7 mouse cellular contexts compared by ENCODE assay signal in the genomic region with DNA sequence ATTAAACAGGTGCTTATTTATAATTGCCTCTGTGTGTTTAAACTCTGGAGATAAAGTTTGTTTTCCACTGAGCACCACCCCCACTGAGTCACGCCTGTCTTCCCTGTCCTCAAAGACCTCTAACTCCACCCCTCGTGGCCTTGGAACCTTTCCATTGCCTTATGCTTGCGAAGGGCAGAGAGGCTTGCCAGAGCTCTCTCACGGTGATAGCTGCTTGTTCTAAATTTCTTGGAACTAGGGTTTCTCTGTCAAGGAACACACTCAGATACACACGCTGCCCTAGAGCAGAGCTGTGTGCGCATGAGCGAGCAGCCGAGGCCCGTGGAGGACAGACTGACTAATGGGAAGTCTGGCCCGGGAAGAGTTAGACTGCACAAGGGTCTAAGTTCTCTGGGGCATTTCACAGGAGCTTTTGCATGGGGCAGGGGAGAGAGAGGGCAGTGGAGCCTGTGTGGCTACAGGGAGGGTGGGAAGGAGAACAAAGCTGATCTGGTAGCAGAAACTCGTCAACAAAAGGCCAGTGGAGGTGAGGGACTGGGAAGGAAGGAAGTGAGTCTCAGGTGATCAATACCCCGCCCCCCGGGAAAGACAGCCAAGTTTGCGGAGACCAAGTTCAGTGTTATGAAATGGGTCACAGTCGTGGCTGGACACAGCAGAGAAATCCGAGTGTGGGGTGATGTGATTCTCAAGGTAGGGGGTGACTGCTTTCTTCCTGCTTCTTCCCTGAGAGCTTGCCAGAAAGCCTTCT. TPM values are rescaled to one million over a fixed set of nuclear protein-coding genes. Genes with fewer than 3 reads are reported as not detected.
DNase-seq lines count a peak whose midpoint lies in the region; ATAC-seq and TF ChIP-seq lines count a peak whose summit lies in the region.

No protein-coding gene starts in this region.

- peak overlapping the region; percentile 72 for H3K9ac ChIP-seq in heart, embryonic 13.5 days

- WGBS in heart, embryonic 13.5 days = 40% methylated on average over 16 of the region's 16 CpGs

- H3K4me2 ChIP-seq in heart, embryonic 13.5 days = peak overlapping the region; percentile 47

- TF ChIP-seq POLR2A in testis, adult 2 months (IDR thresholded peaks at IDR 0.05; ENCODE audit: control insufficient read depth, low read depth, low read length) = peak; percentile 25; the same call in 1 of the 2 replicates

- no peak for TF ChIP-seq CTCF in testis, adult 2 months (IDR thresholded peaks at IDR 0.05; ENCODE audit: control insufficient read depth, insufficient read depth, insufficient replicate concordance, low read depth, low read length)

- ATAC-seq in heart, embryonic 13.5 days (ENCODE audit: extremely low read depth, insufficient number of reproducible peaks, low FRiP score, low TSS enrichment) = no peak

- no peaks in the 10 kb centered on the region for H3K27me3 ChIP-seq in heart, embryonic 13.5 days (replicated peaks)
- no peaks in the 10 kb centered on the region for H3K27me3 ChIP-seq in testis, adult 2 months (ENCODE audit: control insufficient read depth, insufficient read depth, low read length)

- DNase-seq in urinary bladder, postnatal 25 days (ENCODE audit: low spot score) = peak; percentile 55
- no peak for DNase-seq in urinary bladder, postnatal 10 days (ENCODE audit: low spot score)
- peak; percentile 47 to 62 for DNase-seq in kidney, postnatal 4 days
- no peak for DNase-seq in natural killer cell, adult 2 months (ENCODE audit: low spot score in 2 of 2)

- peak overlapping the region; percentile 16 for H3K4me3 ChIP-seq in brown adipose tissue, adult 24 weeks (ENCODE audit: insufficient read depth, low read depth, low read length)
- no peak overlapping the region for H3K4me3 ChIP-seq in heart, embryonic 13.5 days
- no peak overlapping the region for H3K4me3 ChIP-seq in testis, adult 2 months (ENCODE audit: control insufficient read depth, low read depth, low read length)

- peaks cover 17% of the 10 kb centered on the region for H3K4me1 ChIP-seq in brown adipose tissue, adult 24 weeks (ENCODE audit: control insufficient read depth, insufficient read depth, insufficient read length, low read length)
- H3K4me1 ChIP-seq in heart, embryonic 13.5 days = peaks cover 54% of the 10 kb centered on the region
- H3K4me1 ChIP-seq in testis, adult 2 months (ENCODE audit: control insufficient read depth, insufficient read depth, low read length) = no peaks in the 10 kb centered on the region

- H3K27ac ChIP-seq in brown adipose tissue, adult 24 weeks (replicated peaks; ENCODE audit: low read depth, low read length) = no peak overlapping the region; the same call in 1 of the 2 replicates
- H3K27ac ChIP-seq in heart, embryonic 13.5 days (replicated peaks) = peak overlapping the region; percentile 84
- peak overlapping the region; percentile 84 for H3K27ac ChIP-seq in testis, adult 2 months (ENCODE audit: control insufficient read depth, insufficient read depth, low read depth, low read length)

- no peaks in the 10 kb centered on the region for H3K9me3 ChIP-seq in heart, embryonic 13.5 days

- no peaks in the 10 kb centered on the region for H3K36me3 ChIP-seq in heart, embryonic 13.5 days
- no peaks in the 10 kb centered on the region for H3K36me3 ChIP-seq in testis, adult 2 months (ENCODE audit: control insufficient read depth, insufficient read depth, low read length)

RNA-seq across cellular contexts. Expression of a gene that starts 51.1 kb away (rescaled TPM):
- polyA plus RNA-seq in brown adipose tissue, adult 24 weeks (2012; ENCODE audit: insufficient read depth, insufficient read length, missing spikeins) = 15.4 and 16.8 TPM in 2 replicates
- 16.4 and 20.9 TPM in 2 replicates for polyA plus RNA-seq in heart, embryonic 13.5 days (2015; fragmentation: Nextera tagmentation; extraction: Ambion mirVana)
- polyA plus RNA-seq in testis, adult 2 months (2012; rRNA removed) = 6.5 and 6.8 TPM in 2 replicates

Comparison
In these comparisons a context has a peak if more than half of its experiments do, and no peak if none do; other contexts are left out.
1. DNase-seq: peak in urinary bladder, postnatal 25 days (single experiment) and kidney, postnatal 4 days (2 of 2); none in urinary bladder, postnatal 10 days (single experiment) and natural killer cell, adult 2 months (0 of 2).